Comparison of ENCODE assay signal across 8 mouse cellular contexts in genomic region chr11:72429288-72429690, GRCm38 (mm10). TPM values are rescaled to one million over a fixed set of nuclear protein-coding genes. Genes with fewer than 3 reads are reported as not detected.
DNase-seq lines count a peak whose midpoint lies in the region; ATAC-seq and TF ChIP-seq lines count a peak whose summit lies in the region.

No protein-coding gene starts in this region.

- DNase-seq in MEL-GATA-1-ER (ENCODE audit: extremely low read depth, low read depth) = peak; percentile 95
- peak; percentile 70 to 71 for DNase-seq in cerebellum, adult 18-20 months
- DNase-seq in layer of hippocampus, adult 9-10 months (ENCODE audit: low spot score) = peak; percentile 87
- DNase-seq in lung, postnatal 0 days (ENCODE audit: low spot score) = peak; percentile 93
- peak; percentile 87 for DNase-seq in retina, postnatal 1 day
- DNase-seq in thymus, postnatal 36 days = peak; percentile 63 to 69

- no peaks in the 10 kb centered on the region for H3K27me3 ChIP-seq in forebrain, embryonic 16.5 days (replicated peaks; ENCODE audit: control insufficient read depth, insufficient read depth, low read length)
- H3K27me3 ChIP-seq in lung, postnatal 0 days (replicated peaks; ENCODE audit: insufficient read depth, low read length) = no peaks in the 10 kb centered on the region

- ATAC-seq in forebrain, embryonic 16.5 days = peak; percentile 58
- peak; percentile 95 to 96 for ATAC-seq in hematopoietic stem cell, adult 5-6 weeks (replicated peaks in 1 of 2; ENCODE audit: insufficient read depth in 1 of 2, low FRiP score in 2 of 2, low TSS enrichment in 1 of 2, low read depth in 1 of 2, poor library complexity in 2 of 2, severe bottlenecking in 2 of 2)
- ATAC-seq in lung, postnatal 0 days = peak; percentile 85

- H3K27ac ChIP-seq in forebrain, embryonic 16.5 days (ENCODE audit: low read length) = no peak overlapping the region
- no peak overlapping the region for H3K27ac ChIP-seq in lung, postnatal 0 days (ENCODE audit: low read length)

- 45% methylated on average over 7 of the region's 7 CpGs for WGBS in forebrain, embryonic 16.5 days
- 40% methylated on average over 7 of the region's 7 CpGs for WGBS in lung, postnatal 0 days

- TF ChIP-seq CTCF in lung, postnatal 0 days (IDR thresholded peaks at IDR 0.05) = peak; percentile 97

- no peak for TF ChIP-seq EP300 in lung, postnatal 0 days (IDR thresholded peaks at IDR 0.05)

- H3K4me2 ChIP-seq in forebrain, embryonic 16.5 days (ENCODE audit: low read length) = 0 out of 2 replicates have a peak overlapping the region, but pooled peaks have one; percentile 28
- H3K4me2 ChIP-seq in lung, postnatal 0 days (replicated peaks; ENCODE audit: low read depth, low read length) = peak overlapping the region; percentile 40; the same call in 1 of the 2 replicates

- H3K36me3 ChIP-seq in forebrain, embryonic 16.5 days (ENCODE audit: control insufficient read depth, insufficient read depth) = no peaks in the 10 kb centered on the region
- H3K36me3 ChIP-seq in lung, postnatal 0 days (ENCODE audit: insufficient read depth, low read length) = no peaks in the 10 kb centered on the region

- H3K4me1 ChIP-seq in forebrain, embryonic 16.5 days (replicated peaks; ENCODE audit: control insufficient read depth, insufficient read depth, low read length) = no peaks in the 10 kb centered on the region
- no peaks in the 10 kb centered on the region for H3K4me1 ChIP-seq in lung, postnatal 0 days (ENCODE audit: insufficient read depth, low read depth, low read length)

- H3K4me3 ChIP-seq in forebrain, embryonic 16.5 days (replicated peaks; ENCODE audit: low read length) = no peak overlapping the region
- no peak overlapping the region for H3K4me3 ChIP-seq in lung, postnatal 0 days (ENCODE audit: low read depth, low read length)

- no peaks in the 10 kb centered on the region; the same call in 1 of the 2 replicates for H3K9me3 ChIP-seq in forebrain, embryonic 16.5 days (ENCODE audit: control insufficient read depth, low read length)
- no peaks in the 10 kb centered on the region for H3K9me3 ChIP-seq in lung, postnatal 0 days (ENCODE audit: low read length)

- H3K9ac ChIP-seq in forebrain, embryonic 16.5 days (replicated peaks; ENCODE audit: low read depth, low read length) = no peak overlapping the region
- no peak overlapping the region for H3K9ac ChIP-seq in lung, postnatal 0 days (replicated peaks; ENCODE audit: low read depth)

RNA-seq across cellular contexts. Expression of gene Ggt6, which starts 6.0 kb away (rescaled TPM):
- not detected in 2 replicates for polyA plus RNA-seq in forebrain, embryonic 16.5 days (2015; fragmentation: Nextera tagmentation; extraction: Ambion mirVana)
- total RNA-seq in hematopoietic stem cell, adult 5-6 weeks (2017) = not detected in 2 replicates
- polyA plus RNA-seq in lung, postnatal 0 days (2015; fragmentation: Nextera tagmentation; extraction: Ambion mirVana) = 0.94 and 1.0 TPM in 2 replicates

RNA-seq across cellular contexts. Expression of gene Mybbp1a, which starts 11.9 kb away (rescaled TPM):
- 94.8 and 98.2 TPM in 2 replicates for polyA plus RNA-seq in forebrain, embryonic 16.5 days (2015; fragmentation: Nextera tagmentation; extraction: Ambion mirVana)
- 145 and 148 TPM in 2 replicates for total RNA-seq in hematopoietic stem cell, adult 5-6 weeks (2017)
- 41.5 and 44.3 TPM in 2 replicates for polyA plus RNA-seq in lung, postnatal 0 days (2015; fragmentation: Nextera tagmentation; extraction: Ambion mirVana)

RNA-seq across cellular contexts. Expression of gene Smtnl2, which starts 17.8 kb away (rescaled TPM):
- polyA plus RNA-seq in forebrain, embryonic 16.5 days (2015; fragmentation: Nextera tagmentation; extraction: Ambion mirVana) = 4.5 and 8.0 TPM in 2 replicates
- total RNA-seq in hematopoietic stem cell, adult 5-6 weeks (2017) = 0.35 and 0.44 TPM in 2 replicates
- 108 TPM in 2 replicates for polyA plus RNA-seq in lung, postnatal 0 days (2015; fragmentation: Nextera tagmentation; extraction: Ambion mirVana)

Comparison
In these comparisons a context has a peak if more than half of its experiments do, and no peak if none do; other contexts are left out.
1. RNA of gene Smtnl2, which starts 17.8 kb away (polyA plus RNA-seq): 108 TPM in lung, postnatal 0 days; 4.5 to 8.0 TPM in forebrain, embryonic 16.5 days; every median in the first group is over 10 times any median in the second.
2. Peak in every context shown above with its lines, with median percentiles within 50 percentile points of each other: DNase-seq and ATAC-seq.